Mouse (Mus musculus) left cerebral cortex, postnatal 10 days (tissue): ENCODE measurements around the gene Ell. TPM values are rescaled to one million over a fixed set of nuclear protein-coding genes. Genes with fewer than 3 reads are reported as not detected.
"Not testable (repeated sequence)": the region's sequence is repeated elsewhere in the genome, so short reads cannot be mapped to it uniquely, and the experiment has no call there.

Source experiments
- DNase-seq, 2 experiments: peaks; one replicate each; pipeline ENCODE4 v3.0.0; 2021 to 2022; ENCODE audit warnings: low spot score in 2 of 2, mixed read lengths in 1 of 2; ENCODE audit errors: extremely low spot score in 1 of 2
- intact Hi-C: fragments of 180-260 bp; cut with DNase I; formaldehyde crosslinking; loops from one replicate; pipeline ENCODE4 v1.15.1; 2025
- total RNA-seq, 2 experiments: library from RNA; stranded (reverse); gene quantifications; 2 replicates each; pipeline ENCODE4 v1.2.3; 2021

Ell gene
- total RNA-seq, 2 experiments from 2014 or later: 15.1 to 18.5 TPM

- intact Hi-C loops: no loop called here
- no peak for DNase-seq
Measured at GRCm38 (mm10) chr8:70558983-70559382, 19.7 kb downstream of the Ell start.

- peak in 1 of 2 experiments; percentile 81 for DNase-seq
- intact Hi-C loops: no loop called here
Measured at GRCm38 (mm10) chr8:70560096-70560495, 20.8 kb downstream of the Ell start.

DNA sequence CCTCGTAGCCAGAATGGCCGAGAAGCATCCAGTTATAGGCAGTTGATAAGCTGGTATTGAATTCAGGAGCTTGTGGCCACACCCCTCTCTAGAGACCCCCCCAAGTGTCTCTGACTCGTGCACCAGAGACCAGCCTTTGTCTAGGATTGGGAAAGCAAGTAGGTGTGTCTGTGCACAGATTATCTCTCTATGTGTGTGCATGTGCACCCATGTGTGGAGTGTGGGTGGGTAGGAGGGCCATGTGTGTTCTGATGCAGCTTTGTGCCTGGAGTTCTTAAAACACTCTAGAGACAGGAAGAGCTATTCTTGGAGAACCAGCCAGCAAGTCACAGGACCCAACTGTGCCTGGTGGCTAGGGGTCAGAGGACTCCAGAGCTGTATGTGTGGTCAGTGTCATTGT lies 21.3 kb downstream of the Ell start:
- intact Hi-C loops: no loop called here
- no peak for DNase-seq

- intact Hi-C loops: no loop called here
- DNase-seq: no peak
Measured at GRCm38 (mm10) chr8:70561357-70561756, 22.1 kb downstream of the Ell start.

- peak in 1 of 2 experiments; percentile 44 for DNase-seq
- intact Hi-C loops: no loop called here
Measured at GRCm38 (mm10) chr8:70561809-70562535, 22.7 kb downstream of the Ell start.

DNA sequence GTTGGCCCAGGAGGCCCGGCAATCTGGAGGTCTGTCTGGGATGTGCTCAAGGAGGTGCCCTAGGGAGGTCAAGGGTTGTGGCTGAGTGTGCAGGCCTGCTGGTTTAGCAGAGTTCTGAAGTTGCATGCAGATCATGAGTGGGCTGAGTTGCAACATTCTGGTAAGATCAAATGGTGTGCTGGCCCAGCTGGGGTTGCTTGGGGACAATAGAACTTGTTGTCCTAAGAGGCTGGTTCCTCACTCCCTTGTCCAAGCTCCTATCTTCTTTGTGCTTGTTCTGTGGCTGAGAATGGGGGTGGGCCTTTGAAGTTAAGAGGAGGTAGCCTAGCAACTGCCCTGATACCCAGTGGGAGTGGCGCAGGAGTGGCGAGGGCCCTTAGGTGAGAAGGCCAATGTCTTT lies 23.5 kb downstream of the Ell start:
- intact Hi-C loops: no loop called here
- DNase-seq: no peak

DNA sequence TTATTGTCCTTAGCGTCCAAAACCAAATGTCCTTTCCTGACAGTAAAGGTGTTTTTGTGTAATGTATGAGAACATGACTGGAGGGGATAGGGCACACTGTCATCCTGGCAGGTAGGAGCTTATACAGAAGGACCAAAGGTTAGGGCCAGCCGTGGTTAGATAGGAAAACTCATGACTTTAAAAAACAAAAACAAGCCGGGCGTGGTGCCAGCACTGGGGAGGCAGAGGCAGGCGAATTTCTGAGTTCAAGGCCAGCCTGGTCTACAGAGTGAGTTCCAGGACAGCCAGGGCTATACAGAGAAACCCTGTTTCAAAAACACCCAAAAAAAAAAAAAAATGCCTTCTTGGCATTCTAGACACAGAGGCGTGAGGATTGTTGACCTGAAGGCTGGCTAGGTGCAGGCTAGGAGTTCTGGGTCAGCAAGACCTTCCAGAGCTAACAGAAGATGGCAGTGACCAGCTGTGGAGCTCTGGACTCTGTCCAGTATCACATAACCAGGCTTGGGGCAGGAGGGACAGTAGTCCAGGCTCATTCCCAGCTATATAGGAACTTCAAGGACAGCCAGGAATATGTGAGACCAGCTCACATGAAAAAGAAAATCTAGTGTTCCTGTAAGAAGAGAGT lies 24.6 kb downstream of the Ell start:
- intact Hi-C loops: no loop called here
- no peak for DNase-seq

- DNase-seq: no peak
- intact Hi-C loops: no loop called here
Measured at GRCm38 (mm10) chr8:70564696-70565235, 25.5 kb downstream of the Ell start.

- intact Hi-C loops: no loop called here
- peak in 1 of 2 experiments; percentile 62 for DNase-seq
Measured at GRCm38 (mm10) chr8:70565561-70565960, 26.3 kb downstream of the Ell start.

GRCm38 (mm10) chr8:70570360-70570759 lies 31.1 kb downstream of the Ell start:
- no peak for DNase-seq
- intact Hi-C loops: no loop called here

DNA sequence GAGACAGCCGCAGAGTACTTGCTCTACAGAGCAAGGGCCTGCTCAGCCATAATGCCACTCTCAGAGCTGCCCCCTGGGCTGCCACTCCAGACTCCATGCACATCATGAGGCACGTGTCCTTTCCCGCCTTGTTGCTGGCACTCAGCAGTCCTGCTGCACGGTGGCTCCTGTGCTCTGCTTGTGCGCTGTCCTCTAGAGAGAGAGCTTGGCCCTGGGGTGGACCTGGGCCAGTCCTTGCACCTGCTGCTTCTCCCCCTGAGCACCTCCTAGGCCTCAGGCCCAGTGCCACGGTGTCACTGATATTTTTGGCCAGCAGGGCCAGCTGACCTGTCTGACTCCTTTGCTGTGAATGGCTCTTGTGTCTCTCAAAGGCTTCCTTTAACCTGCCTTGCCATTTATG lies 31.7 kb downstream of the Ell start:
- intact Hi-C loops: no loop called here
- no peak for DNase-seq

- intact Hi-C loops: no loop called here
Measured at GRCm38 (mm10) chr8:70574302-70574701, 35.0 kb downstream of the Ell start.

GRCm38 (mm10) chr8:70574915-70575314 lies 35.7 kb downstream of the Ell start:
- peak in 1 of 2 experiments; percentile 87 for DNase-seq
- intact Hi-C loops: no loop called here

More at GRCm38 (mm10) chr8:70574302-70574701, 35.0 kb downstream of the Ell start:
- DNase-seq: no peak

DNA sequence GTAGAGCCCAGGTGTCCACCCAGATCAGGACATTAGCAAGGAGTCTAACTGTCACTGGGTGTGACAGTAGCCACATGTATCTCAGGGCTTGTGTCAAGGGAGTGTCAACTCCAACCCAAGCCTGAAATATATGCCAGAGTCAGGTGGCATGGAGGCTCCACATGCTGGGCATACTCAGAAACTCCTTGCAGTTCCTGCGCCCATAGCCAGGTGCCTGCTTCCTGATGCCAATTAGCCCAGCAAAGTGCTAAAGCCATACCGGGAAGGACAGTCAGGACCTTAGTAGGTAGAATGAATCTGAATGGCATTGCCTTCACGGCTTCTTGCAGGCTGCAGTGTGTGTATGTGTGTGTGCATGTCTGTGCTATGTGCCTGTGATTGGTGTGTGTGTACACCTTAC lies 38.0 kb downstream of the Ell start:
- no peak for DNase-seq
- intact Hi-C loops: no loop called here

DNA sequence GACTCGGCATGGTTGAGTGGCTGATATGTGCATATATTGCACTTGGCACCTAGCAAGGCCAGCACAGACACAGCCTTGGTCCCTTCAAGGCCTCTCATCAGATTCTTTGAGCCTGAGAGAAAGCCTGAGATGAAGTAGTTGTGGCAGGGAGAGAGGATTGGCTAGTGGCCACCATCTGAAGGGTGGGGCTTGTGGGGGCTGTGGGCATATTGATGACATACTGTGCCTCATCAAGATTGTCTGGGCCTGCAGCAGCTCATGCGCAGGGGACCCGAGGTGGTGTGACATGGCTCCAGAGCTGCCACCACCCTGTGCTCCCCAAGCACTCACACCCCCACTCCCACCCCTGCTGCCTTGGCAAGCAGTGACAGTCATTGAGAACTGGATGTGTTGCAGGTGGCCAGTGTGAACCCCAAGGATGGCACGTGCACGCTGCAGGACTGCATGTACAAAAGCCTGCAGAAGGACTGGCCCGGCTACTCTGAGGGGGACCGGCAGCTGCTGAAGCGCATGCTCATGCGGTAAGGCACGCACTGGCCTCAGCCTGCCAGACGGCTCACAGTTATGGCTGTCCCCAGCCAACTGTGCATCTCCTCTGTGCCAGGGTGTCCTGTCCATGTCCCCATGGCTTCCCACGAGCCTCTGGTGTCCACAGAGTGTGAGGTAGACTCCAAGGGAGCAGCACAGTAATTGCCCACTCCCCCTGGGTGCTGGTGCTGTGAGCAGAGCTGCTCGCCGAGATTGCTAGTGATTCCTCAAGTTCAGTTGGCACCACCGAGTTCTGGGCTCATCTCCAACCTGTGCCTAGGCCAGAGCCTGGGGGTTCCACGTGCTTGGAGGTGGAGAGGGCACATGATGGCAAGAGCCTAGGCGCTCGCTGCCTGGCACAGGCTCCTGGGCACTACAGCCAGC lies 44.5 kb downstream of the Ell start:
- DNase-seq: no peak
- intact Hi-C loops: no loop called here

GRCm38 (mm10) chr8:70584606-70585257 lies 45.5 kb downstream of the Ell start:
- intact Hi-C loops: no loop called here

GRCm38 (mm10) chr8:70585258-70585652 lies 46.0 kb downstream of the Ell start:
- peak in 1 of 2 experiments; percentile 78 for DNase-seq
- intact Hi-C loops: no loop called here

More at GRCm38 (mm10) chr8:70584606-70585257, 45.5 kb downstream of the Ell start:
- no peak for DNase-seq

GRCm38 (mm10) chr8:70587955-70588354 lies 48.7 kb downstream of the Ell start:
- DNase-seq, intact Hi-C loops: not testable (repeated sequence)

DNA sequence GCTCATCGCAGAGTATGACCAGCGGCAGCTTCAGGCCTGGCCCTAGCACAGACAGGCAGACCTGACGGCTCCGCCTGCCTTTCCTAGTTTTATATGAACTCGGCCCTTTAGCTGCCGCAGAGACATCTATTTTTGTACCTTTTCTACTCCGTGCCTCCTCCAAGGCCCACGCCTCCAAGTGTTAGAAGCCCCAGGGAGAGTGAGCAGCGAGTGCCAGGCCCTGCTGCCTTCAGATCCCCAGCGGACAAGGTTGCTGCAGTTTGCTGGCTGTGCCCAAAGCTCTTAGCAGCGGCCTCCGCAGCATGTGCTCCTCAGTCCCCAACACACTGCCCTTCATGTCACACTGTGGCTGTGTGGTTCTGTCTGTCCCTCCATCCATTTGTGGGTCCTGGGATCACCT lies 52.3 kb downstream of the Ell start:
- intact Hi-C loops: no loop called here
- peak in 1 of 2 experiments; percentile 32 for DNase-seq
